12 mouse cellular contexts compared by ENCODE assay signal in the genomic region with DNA sequence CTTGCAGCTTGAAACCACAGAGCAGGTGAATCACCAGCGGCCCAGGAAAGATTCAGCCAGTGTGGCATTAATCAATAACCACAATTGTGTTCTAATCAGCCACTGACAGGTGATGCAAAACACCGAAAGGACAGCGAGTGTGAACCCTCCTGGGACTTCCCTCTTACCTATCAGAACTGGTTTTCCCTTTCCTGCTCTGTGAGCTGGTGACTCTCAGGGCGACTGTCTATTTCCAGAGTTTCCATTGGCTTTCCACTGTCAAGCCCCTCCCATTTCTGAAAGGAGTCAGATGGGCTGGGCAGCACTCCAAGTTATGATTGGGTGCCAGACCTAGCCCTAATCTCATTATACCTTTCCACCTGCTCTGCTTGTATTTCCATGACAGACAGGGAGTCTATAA. TPM values are rescaled to one million over a fixed set of nuclear protein-coding genes. Genes with fewer than 3 reads are reported as not detected.
DNase-seq lines count a peak whose midpoint lies in the region; ATAC-seq and TF ChIP-seq lines count a peak whose summit lies in the region.
"Had no signal": no experiment of that assay in that cellular context is flagged by ENCODE, and none has a peak within 500 bp of the region (broad histone marks: within the 10 kb centered on the region; RNA-seq: fewer than 3 reads in every experiment).

No protein-coding gene starts in this region.

- no peak for TF ChIP-seq POLR2A in liver, adult 2 months (IDR thresholded peaks at IDR 0.05; ENCODE audit: extremely low read depth, insufficient read depth, low read length)

- H3K27ac ChIP-seq in liver, adult 2 months (replicated peaks; ENCODE audit: insufficient read depth, low read depth, low read length), result no peak overlapping the region
- no peak overlapping the region for H3K27ac ChIP-seq in midbrain, embryonic 16.5 days (ENCODE audit: low read length)
- H3K27ac ChIP-seq: macrophage; neural tube, embryonic 13.5 days had no signal

- no peak for ATAC-seq in midbrain, embryonic 16.5 days
- ATAC-seq: Patski had no signal

- H3K9me3 ChIP-seq in midbrain, embryonic 16.5 days (replicated peaks; ENCODE audit: control insufficient read depth, low read length, poor library complexity, severe bottlenecking), result no peaks in the 10 kb centered on the region
- H3K9me3 ChIP-seq: neural tube, embryonic 13.5 days had no signal

- WGBS in liver, adult 2 months, result 19% methylated on average over 4 of the region's 4 CpGs
- 35% methylated on average over 4 of the region's 4 CpGs for WGBS in large intestine, adult 2 months
- WGBS in midbrain, embryonic 16.5 days, result 65% methylated on average over 4 of the region's 4 CpGs

- no peaks in the 10 kb centered on the region for H3K36me3 ChIP-seq in liver, adult 2 months (ENCODE audit: control insufficient read depth, insufficient read depth, low read length)
- H3K36me3 ChIP-seq in midbrain, embryonic 16.5 days (ENCODE audit: control insufficient read depth, insufficient read depth, low read length), result no peaks in the 10 kb centered on the region
- H3K36me3 ChIP-seq: neural tube, embryonic 13.5 days had no signal

- peak; percentile 54 for DNase-seq in liver, adult 2 months (ENCODE audit: extremely low read depth, low read depth, low spot score)
- DNase-seq in liver, result no peak
- peak; percentile 21 for DNase-seq in adrenal gland, adult 2 months
- peak; percentile 86 to 89 for DNase-seq in cerebellum, adult 18-20 months
- peak; percentile 75 for DNase-seq in large intestine, adult 2 months (ENCODE audit: low read depth, low spot score)
- DNase-seq in left cerebral cortex, adult 11 months (ENCODE audit: low spot score), result no peak
- no peak for DNase-seq in right cerebral cortex, adult 18-20 months

- peaks cover 5% of the 10 kb centered on the region for H3K4me1 ChIP-seq in liver, adult 2 months (ENCODE audit: control insufficient read depth, insufficient read depth, low read length)
- H3K4me1 ChIP-seq in midbrain, embryonic 16.5 days (ENCODE audit: control insufficient read depth, insufficient read depth, low read length), result peaks cover 13% of the 10 kb centered on the region

- no peak overlapping the region for H3K4me2 ChIP-seq in midbrain, embryonic 16.5 days (ENCODE audit: low read length)
- H3K4me2 ChIP-seq: neural tube, embryonic 13.5 days had no signal

- no peak overlapping the region for H3K4me3 ChIP-seq in liver, adult 2 months (ENCODE audit: insufficient read depth, low read depth, low read length)
- H3K4me3 ChIP-seq in midbrain, embryonic 16.5 days (ENCODE audit: low read depth, low read length), result no peak overlapping the region
- H3K4me3 ChIP-seq: neural tube, embryonic 13.5 days had no signal

- TF ChIP-seq CTCF in liver, adult 2 months (IDR thresholded peaks at IDR 0.05; ENCODE audit: low read depth, low read length), result no peak

- no peaks in the 10 kb centered on the region for H3K27me3 ChIP-seq in liver, adult 2 months (ENCODE audit: control insufficient read depth, insufficient read depth, low read length)
- H3K27me3 ChIP-seq in midbrain, embryonic 16.5 days (ENCODE audit: control insufficient read depth, insufficient read depth, low read depth, low read length), result no peaks in the 10 kb centered on the region
- H3K27me3 ChIP-seq: neural tube, embryonic 13.5 days had no signal

- no peak overlapping the region for H3K9ac ChIP-seq in liver, adult 2 months (ENCODE audit: low read depth, low read length)
- H3K9ac ChIP-seq in midbrain, embryonic 16.5 days (ENCODE audit: low read depth, low read length), result no peak overlapping the region
- H3K9ac ChIP-seq: neural tube, embryonic 13.5 days had no signal

- H3K79me2 ChIP-seq in liver, adult 2 months (ENCODE audit: control insufficient read depth, insufficient read depth, low read length), result no peaks in the 10 kb centered on the region; the same call in 1 of the 2 replicates

RNA-seq across cellular contexts. Expression of gene E330009J07Rik, which starts 4.6 kb away (rescaled TPM):
- total RNA-seq in liver, adult 2 months (2014; rRNA removed), result 6.5 and 8.3 TPM in 2 replicates
- 3.7 and 4.1 TPM in 2 replicates for polyA plus RNA-seq in liver, adult 2 months (2012; rRNA removed)
- 10 to 100 TPM; 11.9 to 15.4 TPM for total RNA-seq in adrenal gland, adult 2 months (2021)
- polyA plus RNA-seq in adrenal gland, adult 2 months (2012; rRNA removed), result 4.2 and 4.7 TPM in 2 replicates
- 2.9 and 5.7 TPM in 2 replicates for polyA plus RNA-seq in large intestine, adult 2 months (2012; rRNA removed)
- polyA plus RNA-seq in midbrain, embryonic 16.5 days (2015; fragmentation: Nextera tagmentation; extraction: Ambion mirVana), result 12.9 and 13.8 TPM in 2 replicates

RNA-seq across cellular contexts. Expression of gene Wee2, which starts 7.5 kb away (rescaled TPM):
- not detected in 2 replicates for total RNA-seq in liver, adult 2 months (2014; rRNA removed)
- not detected in 2 replicates for polyA plus RNA-seq in liver, adult 2 months (2012; rRNA removed)
- not detected for total RNA-seq in adrenal gland, adult 2 months (2021)
- not detected in 2 replicates for polyA plus RNA-seq in adrenal gland, adult 2 months (2012; rRNA removed)
- not detected in 2 replicates for polyA plus RNA-seq in large intestine, adult 2 months (2012; rRNA removed)
- polyA plus RNA-seq in midbrain, embryonic 16.5 days (2015; fragmentation: Nextera tagmentation; extraction: Ambion mirVana), result 0.10 and 0.21 TPM in 2 replicates
- polyA plus RNA-seq: heart, embryonic 14.5 days; macrophage; Patski had no signal

RNA-seq across cellular contexts. Expression of gene Ssbp1, which starts 39.8 kb away (rescaled TPM):
- total RNA-seq in liver, adult 2 months (2014; rRNA removed), result 21.6 and 29.0 TPM in 2 replicates
- 7.9 and 8.1 TPM in 2 replicates for polyA plus RNA-seq in liver, adult 2 months (2012; rRNA removed)
- 10 to 100 TPM; 40.4 to 53.8 TPM for total RNA-seq in adrenal gland, adult 2 months (2021)
- 8.2 and 11.8 TPM in 2 replicates for polyA plus RNA-seq in adrenal gland, adult 2 months (2012; rRNA removed)
- polyA plus RNA-seq in large intestine, adult 2 months (2012; rRNA removed), result 6.4 and 8.3 TPM in 2 replicates
- polyA plus RNA-seq in midbrain, embryonic 16.5 days (2015; fragmentation: Nextera tagmentation; extraction: Ambion mirVana), result 96.8 and 110 TPM in 2 replicates

RNA-seq across cellular contexts. Expression of gene Tas2r137, which starts 59.7 kb away (rescaled TPM):
- total RNA-seq in liver, adult 2 months (2014; rRNA removed), result 0.09 and 0.13 TPM in 2 replicates
- polyA plus RNA-seq in liver, adult 2 months (2012; rRNA removed), result 0.11 TPM in 1 of 2 replicates, not detected in the other
- total RNA-seq in adrenal gland, adult 2 months (2021), result under 1 TPM in 1 of 2 experiments, not detected in 1; 0.26 TPM
- polyA plus RNA-seq in adrenal gland, adult 2 months (2012; rRNA removed), result not detected in 2 replicates
- polyA plus RNA-seq in large intestine, adult 2 months (2012; rRNA removed), result not detected in 2 replicates
- polyA plus RNA-seq in midbrain, embryonic 16.5 days (2015; fragmentation: Nextera tagmentation; extraction: Ambion mirVana), result not detected in 2 replicates
- polyA plus RNA-seq: heart, embryonic 14.5 days; macrophage had no signal

Comparison
In these comparisons a context has a peak if more than half of its experiments do, and no peak if none do; other contexts are left out.
1. DNase-seq: peak in liver, adult 2 months (single experiment), adrenal gland, adult 2 months (single experiment), cerebellum, adult 18-20 months (2 of 2) and large intestine, adult 2 months (single experiment); none in liver (single experiment), left cerebral cortex, adult 11 months (single experiment) and right cerebral cortex, adult 18-20 months (single experiment).